Mouse (Mus musculus) small intestine, adult 2 months (tissue): Measurements from ENCODE around the gene Alcam. TPM values are rescaled to one million over a fixed set of nuclear protein-coding genes. Genes with fewer than 3 reads are reported as not detected.
A peak's percentile ranks its signal among the peaks of the same experiment; 100 is the strongest.

Source experiments
- H3K27ac ChIP-seq: fragments of 200-500 bp; 2 replicates; pipeline ENCODE4 v1.5.1; 2012; ENCODE audit warnings: low read depth, low read length, control low read depth, inconsistent platforms; ENCODE audit not compliant: insufficient read depth
- H3K27me3 ChIP-seq: fragments of 200-500 bp; 2 replicates; pipeline ENCODE4 v1.6.1; 2012; ENCODE audit warnings: mild to moderate bottlenecking, moderate library complexity, low read length, inconsistent platforms; ENCODE audit not compliant: control insufficient read depth, insufficient read depth
- H3K36me3 ChIP-seq: fragments of 200-500 bp; 2 replicates; pipeline ENCODE4 v1.6.1; 2012; ENCODE audit warnings: mild to moderate bottlenecking, low read length, control low read depth, inconsistent platforms; ENCODE audit not compliant: control insufficient read depth, insufficient read depth
- H3K4me1 ChIP-seq: fragments of 200-500 bp; 2 replicates; pipeline ENCODE4 v1.6.1; 2012; ENCODE audit warnings: low read length, inconsistent platforms, mixed read lengths; ENCODE audit not compliant: control insufficient read depth, insufficient read depth, insufficient read length
- H3K4me3 ChIP-seq: fragments of 200-500 bp; 2 replicates; pipeline ENCODE4 v1.5.1; 2012; ENCODE audit warnings: low read depth, mild to moderate bottlenecking, control low read depth, inconsistent platforms, low read length, moderate library complexity
- CTCF ChIP-seq: fragments of 200-500 bp; IDR thresholded peaks from 2 replicates; pipeline ENCODE4 v1.5.1; 2012; ENCODE audit warnings: low read depth, mild to moderate bottlenecking, control low read depth, inconsistent platforms, low read length, moderate library complexity, mixed read lengths; ENCODE audit not compliant: insufficient replicate concordance, insufficient read length; ENCODE audit errors: extremely low read depth
- POLR2A ChIP-seq: fragments of 200-500 bp; IDR thresholded peaks from 2 replicates; pipeline ENCODE4 v1.6.1; 2012; ENCODE audit warnings: low read depth, mild to moderate bottlenecking, control low read depth, inconsistent platforms, low read length, moderate library complexity
- WGBS: fragments of 180-500 bp; shearing (Covaris S2); methylation state at CpG from one replicate; pipeline ENCODE4 v1.1.7; 2018; 5-methylcytosine and 5-hydroxymethylcytosine counted together
- polyA plus RNA-seq: library from polyadenylated mRNA; depleted of rRNA; stranded (reverse); fragments of >200 nt; gene quantifications from 2 replicates; pipeline ENCODE4 v1.2.3, GENCODE M21; 2012; rRNA removed

Alcam gene
- 2.4 and 4.1 TPM in 2 replicates for polyA plus RNA-seq

- no peak within 1 kb of the TSS for H3K27ac ChIP-seq
- no peak for TF ChIP-seq CTCF
- TF ChIP-seq POLR2A = no peak
- peak within 1 kb of the TSS; percentile 75 for H3K4me3 ChIP-seq
- H3K4me1 ChIP-seq = no peaks in the 10 kb centered on the region; the same call in 1 of the 2 replicates
- H3K36me3 ChIP-seq = no peaks in the 10 kb centered on the region
- no peaks in the 10 kb centered on the region for H3K27me3 ChIP-seq
- 4% methylated on average over 14 of the region's 14 CpGs for WGBS
These were observed at the start of gene Alcam for GRCm38 (mm10) chr16:52453971-52454514. Gene Alcam (minus strand): TSS chr16:52454074.

- H3K27ac ChIP-seq = no peak overlapping the region
- no peak for TF ChIP-seq POLR2A
- H3K4me1 ChIP-seq = no peaks in the 10 kb centered on the region
- H3K27me3 ChIP-seq = no peaks in the 10 kb centered on the region
- no peaks in the 10 kb centered on the region for H3K36me3 ChIP-seq
- no peak overlapping the region for H3K4me3 ChIP-seq
- WGBS = 73% methylated on average over 4 of the region's 4 CpGs
These were observed 45.0 kb upstream of the Alcam start for GRCm38 (mm10) chr16:52498757-52499335.

GRCm38 (mm10) chr16:52490542-52490941 is 36.7 kb upstream of the Alcam start:
- no peaks in the 10 kb centered on the region for H3K27me3 ChIP-seq
- TF ChIP-seq CTCF (no peak), POLR2A (no peak)
- H3K36me3 ChIP-seq = no peaks in the 10 kb centered on the region
- no peak overlapping the region for H3K4me3 ChIP-seq
- H3K4me1 ChIP-seq = no peaks in the 10 kb centered on the region
- WGBS = 72% methylated on average over 1 of the region's 1 CpGs
- H3K27ac ChIP-seq = no peak overlapping the region

GRCm38 (mm10) chr16:52474235-52474634 is 20.4 kb upstream of the Alcam start:
- 76% methylated on average over 4 of the region's 4 CpGs for WGBS
- Histone ChIP-seq H3K4me3 (no peak overlapping the region), H3K27ac (no peak overlapping the region), H3K27me3 (no peaks in the 10 kb centered on the region), H3K4me1 (no peaks in the 10 kb centered on the region), H3K36me3 (no peaks in the 10 kb centered on the region)
- TF ChIP-seq POLR2A = no peak
- TF ChIP-seq CTCF = no peak

GRCm38 (mm10) chr16:52473089-52473488 is 19.2 kb upstream of the Alcam start:
- H3K27me3 ChIP-seq = no peaks in the 10 kb centered on the region
- no peak for TF ChIP-seq POLR2A
- no peak for TF ChIP-seq CTCF
- no peak overlapping the region for H3K4me3 ChIP-seq
- H3K4me1 ChIP-seq = no peaks in the 10 kb centered on the region
- H3K27ac ChIP-seq = no peak overlapping the region
- 95% methylated on average over 2 of the region's 2 CpGs for whole genome bisulfite sequencing
- no peaks in the 10 kb centered on the region for H3K36me3 ChIP-seq

GRCm38 (mm10) chr16:52472635-52473034 is 18.8 kb upstream of the Alcam start:
- 67% methylated on average over 3 of the region's 3 CpGs for WGBS

GRCm38 (mm10) chr16:52472059-52472458 is 18.2 kb upstream of the Alcam start:
- Histone ChIP-seq H3K36me3 (no peaks in the 10 kb centered on the region), H3K4me3 (no peak overlapping the region), H3K27me3 (no peaks in the 10 kb centered on the region), H3K27ac (no peak overlapping the region), H3K4me1 (no peaks in the 10 kb centered on the region)
- no peak for TF ChIP-seq POLR2A
- TF ChIP-seq CTCF = no peak

More at GRCm38 (mm10) chr16:52472635-52473034, 18.8 kb upstream of the Alcam start:
- TF ChIP-seq POLR2A (no peak), CTCF (no peak)
- Histone ChIP-seq H3K36me3 (no peaks in the 10 kb centered on the region), H3K4me1 (no peaks in the 10 kb centered on the region), H3K4me3 (no peak overlapping the region), H3K27ac (no peak overlapping the region), H3K27me3 (no peaks in the 10 kb centered on the region)
